Mouse (Mus musculus) left cerebral cortex, postnatal 14 days (tissue): ENCODE results near the gene Kcnj1. TPM values are rescaled to one million over a fixed set of nuclear protein-coding genes. Genes with fewer than 3 reads are reported as not detected.

Experiments used
- DNase-seq, 2 experiments: peaks; one replicate each; pipeline ENCODE4 v3.0.0; 2021 to 2022; ENCODE audit warnings: low spot score in 2 of 2, mixed read lengths in 1 of 2
- intact Hi-C: fragments of 180-260 bp; cut with DNase I; formaldehyde crosslinking; loops from one replicate; pipeline ENCODE4 v1.15.1; 2025
- total RNA-seq, 2 experiments: library from RNA; stranded (reverse); gene quantifications; 2 replicates each; pipeline ENCODE4 v1.2.3; 2021

Gene Kcnj1
- total RNA-seq, 2 experiments from 2014 or later = not detected

DNA sequence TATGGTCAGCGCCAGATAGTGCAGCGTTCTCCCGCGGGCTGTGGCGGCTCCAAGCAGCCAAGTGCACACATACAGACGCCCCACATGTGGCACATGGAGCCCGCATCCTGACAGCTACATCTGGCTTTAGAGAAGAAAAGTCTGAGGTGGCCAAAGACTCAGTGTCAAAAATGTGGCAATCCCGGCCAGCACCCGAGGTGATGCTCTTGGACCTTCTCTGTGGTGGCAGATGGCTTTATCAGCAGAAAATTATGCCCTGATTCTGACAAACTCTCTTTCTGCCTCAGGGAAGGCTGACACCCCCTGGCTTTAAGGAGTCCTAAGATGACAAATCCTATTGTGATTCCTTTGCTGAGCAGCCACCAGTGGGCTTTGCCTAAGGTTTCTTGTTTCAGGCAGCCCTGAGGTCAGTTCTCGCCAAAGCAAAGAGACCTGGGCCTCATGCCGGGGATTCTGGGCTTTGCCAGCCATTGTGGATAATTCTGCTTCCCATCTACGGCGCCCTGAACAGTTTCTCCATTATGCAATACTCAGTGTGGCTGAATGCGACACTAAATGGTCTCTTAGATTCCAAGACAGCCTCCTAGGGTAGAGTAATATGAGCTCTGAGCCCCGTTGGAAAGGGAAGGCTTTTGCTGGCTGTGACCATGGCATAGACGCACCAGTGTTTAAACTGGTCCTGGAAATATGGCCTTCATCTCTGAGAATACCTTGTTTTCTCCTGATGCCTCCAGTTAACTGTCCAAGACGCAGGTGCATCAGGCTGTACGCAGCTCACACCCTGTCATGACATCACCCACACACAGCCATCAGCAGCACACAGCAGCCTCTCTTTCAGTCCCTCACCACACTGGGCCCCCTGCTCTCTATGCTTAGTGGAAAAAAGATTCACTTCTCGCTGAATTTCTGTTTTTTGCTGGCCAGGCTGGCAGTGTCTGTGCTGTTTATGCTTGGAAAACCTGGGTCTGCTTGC, 62.2 kb downstream of the Kcnj1 start:
- peak in 1 of 2 experiments; percentile 8 for DNase-seq
- intact Hi-C loops = no loop called here

DNA sequence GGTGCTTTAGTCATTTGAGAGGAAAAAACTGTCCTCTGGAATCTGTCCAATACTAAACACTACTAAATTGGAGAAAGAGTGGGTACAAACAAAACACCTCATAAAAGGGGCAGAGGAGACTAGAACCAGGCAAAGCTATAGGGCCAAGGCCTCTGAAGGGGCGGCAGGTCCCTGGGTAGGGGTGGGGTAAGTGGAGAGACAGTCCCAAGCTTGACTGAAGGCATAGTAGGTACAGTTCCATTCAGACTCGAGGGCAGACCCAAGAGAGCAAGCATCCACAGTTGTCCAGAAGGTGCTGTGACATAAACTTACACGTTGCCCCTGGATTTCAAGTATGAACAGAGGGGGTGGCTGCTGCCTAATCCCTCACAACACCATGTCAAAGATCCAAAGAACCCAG, 70.8 kb downstream of the Kcnj1 start:
- intact Hi-C loops = no loop called here
- no peak for DNase-seq

DNA sequence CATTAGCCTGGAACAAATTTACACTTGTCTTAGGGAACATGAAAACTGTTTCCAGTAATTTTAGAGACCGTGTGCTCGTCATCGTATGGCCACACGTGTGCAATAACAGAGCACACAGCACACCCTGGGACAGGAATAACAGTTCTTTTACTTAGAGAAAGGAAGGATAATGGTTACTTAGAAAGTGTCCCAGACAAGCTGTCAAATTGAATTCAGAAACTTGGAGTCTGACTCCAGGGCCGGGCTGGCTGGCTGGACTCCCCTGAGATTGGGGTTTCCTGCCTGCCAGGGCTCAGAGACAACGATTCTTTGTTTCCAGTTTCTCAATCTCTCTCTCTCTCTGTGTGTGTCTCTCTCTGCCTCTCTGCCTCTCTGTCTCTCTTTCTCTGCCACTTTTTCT, 71.5 kb downstream of the Kcnj1 start:
- intact Hi-C loops = no loop called here
- no peak for DNase-seq

DNA sequence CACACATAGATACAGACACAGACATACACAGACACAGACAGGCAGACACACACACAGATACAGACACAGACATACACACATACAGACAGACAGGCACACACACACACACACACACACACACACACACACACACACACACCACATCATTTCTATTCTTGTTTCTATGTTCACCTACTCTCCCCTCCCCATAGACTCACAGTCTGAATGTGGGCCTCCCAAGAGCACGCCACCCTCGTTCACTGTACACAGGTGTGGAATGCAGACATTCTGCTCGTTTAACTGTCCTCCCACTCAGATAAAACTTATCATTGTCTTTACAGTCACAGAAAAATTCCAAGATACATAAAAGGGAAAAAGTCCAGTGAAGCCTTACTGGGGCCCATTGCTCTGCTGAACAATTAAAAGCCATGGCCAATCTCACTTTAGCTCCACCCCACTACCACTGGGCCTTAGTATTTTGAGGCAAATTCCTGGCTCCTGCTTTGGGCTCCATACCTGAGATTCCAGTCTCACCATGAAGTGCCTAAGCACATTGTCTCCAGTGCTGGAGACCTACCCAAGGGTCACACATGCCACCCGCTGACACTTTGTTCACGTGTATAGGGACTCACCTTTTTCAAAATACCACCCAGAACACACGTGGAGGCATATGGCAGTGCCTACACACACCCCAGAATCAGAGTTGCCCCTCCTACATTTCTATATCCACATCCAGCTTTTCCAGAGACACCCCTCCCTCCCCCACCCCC, 72.3 kb downstream of the Kcnj1 start:
- DNase-seq = no peak
- intact Hi-C loops = no loop called here

DNA sequence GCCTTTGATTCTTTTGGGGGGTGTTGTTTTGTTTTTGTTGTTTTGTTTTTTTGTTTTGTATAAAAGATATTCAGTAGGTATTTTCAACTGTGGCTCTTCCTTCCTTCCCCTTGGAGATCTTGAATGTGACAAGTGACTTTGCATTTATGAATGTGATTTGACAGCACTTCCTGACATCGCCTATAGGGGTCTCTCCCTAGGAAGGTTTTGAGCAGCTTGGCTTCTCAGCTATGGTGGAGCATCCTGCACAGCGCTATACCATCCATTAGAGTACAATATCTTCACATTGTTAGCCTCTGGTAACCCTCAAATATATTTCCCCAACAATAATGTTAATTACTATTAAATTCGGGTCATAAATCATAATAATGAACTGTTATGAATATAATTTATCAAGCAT, 73.5 kb downstream of the Kcnj1 start:
- DNase-seq = no peak
- intact Hi-C loops = no loop called here

DNA sequence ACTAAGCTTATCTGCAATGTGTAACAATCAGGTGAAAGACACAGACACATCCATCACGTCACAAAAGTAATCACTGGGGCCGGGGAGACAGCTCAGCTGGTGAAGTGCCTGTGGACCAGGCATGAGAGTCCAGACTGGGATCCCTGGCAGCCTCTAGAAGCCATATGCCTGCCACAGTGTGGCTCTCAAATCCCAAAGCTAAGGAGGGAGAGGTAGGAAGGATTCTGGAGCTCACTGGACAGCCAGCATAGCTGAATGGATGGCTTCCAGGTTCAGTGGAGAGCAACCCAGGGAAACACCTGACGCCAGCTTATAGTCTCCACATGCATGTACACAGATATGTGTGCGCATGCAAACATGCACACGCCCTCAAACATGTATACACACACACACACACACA, 76.5 kb downstream of the Kcnj1 start:
- intact Hi-C loops = no loop called here
- DNase-seq = no peak

Other genes starting within 250 kb of the Kcnj1 start
- 1 to 10 TPM in 1 of 2 experiments, under 1 TPM in 1; 0.99 to 1.1 TPM for gene Kcnj5, start 28.1 kb upstream of the Kcnj1 start, total RNA-seq
- gene Fli1, start 170.4 kb downstream of the Kcnj1 start, total RNA-seq = 1 to 10 TPM; 7.6 to 7.8 TPM